Mouse (Mus musculus) G1E (cell line): ENCODE data around the gene Lrpap1.

Experiments used
- CTCF ChIP-seq: IDR thresholded peaks from 2 replicates; pipeline ENCODE4 v1.5.1; 2012; ENCODE audit warnings: low read depth, low read length, inconsistent platforms, mixed read lengths
- TAL1 ChIP-seq: conservative IDR thresholded peaks from 2 replicates; pipeline ENCODE4 v1.6.1; 2012; ENCODE audit warnings: low read depth, low read length, inconsistent platforms, mixed read lengths

DNA sequence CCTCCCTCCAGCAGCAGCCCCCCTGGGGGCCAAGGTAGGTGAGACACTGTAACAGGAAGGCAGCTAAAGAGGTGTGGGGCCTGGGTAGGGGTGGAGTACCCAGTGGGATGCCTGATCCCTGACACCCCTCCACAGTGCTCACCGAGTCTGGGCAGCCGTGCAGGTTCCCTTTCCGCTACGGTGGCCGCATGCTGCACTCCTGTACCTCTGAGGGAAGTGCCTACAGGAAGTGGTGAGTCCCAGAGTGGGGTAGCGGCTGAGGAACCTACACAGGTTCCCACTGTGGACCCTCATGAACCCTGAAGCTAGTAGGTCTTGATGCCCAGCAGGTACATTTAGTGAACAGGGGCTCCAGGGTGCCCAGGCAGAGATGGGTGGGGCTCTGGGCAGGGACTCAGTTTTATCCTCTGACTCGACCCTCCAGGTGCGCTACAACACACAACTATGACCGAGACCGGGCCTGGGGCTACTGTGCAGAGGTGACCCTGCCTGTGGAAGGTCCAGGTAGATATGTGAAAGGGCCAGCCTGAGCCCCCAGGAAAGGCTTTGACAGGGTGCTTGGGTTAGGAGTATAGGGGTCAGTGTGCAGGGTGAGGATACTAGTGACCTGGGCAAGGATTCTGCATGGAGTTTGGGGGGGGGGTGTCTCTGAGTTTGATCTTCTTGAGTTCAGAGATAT is 63.0 kb downstream of the Lrpap1 start:
- no peak for TF ChIP-seq CTCF
- no peak for TF ChIP-seq TAL1
